Mouse (Mus musculus): ENCODE measurements at regions not wholly inside any gene's neighbourhood (a gene's known extent, or its start where the extent isn't known, plus 50 kb on each side); places are given as distances from the start of the nearest gene placed in this dataset.

DNA sequence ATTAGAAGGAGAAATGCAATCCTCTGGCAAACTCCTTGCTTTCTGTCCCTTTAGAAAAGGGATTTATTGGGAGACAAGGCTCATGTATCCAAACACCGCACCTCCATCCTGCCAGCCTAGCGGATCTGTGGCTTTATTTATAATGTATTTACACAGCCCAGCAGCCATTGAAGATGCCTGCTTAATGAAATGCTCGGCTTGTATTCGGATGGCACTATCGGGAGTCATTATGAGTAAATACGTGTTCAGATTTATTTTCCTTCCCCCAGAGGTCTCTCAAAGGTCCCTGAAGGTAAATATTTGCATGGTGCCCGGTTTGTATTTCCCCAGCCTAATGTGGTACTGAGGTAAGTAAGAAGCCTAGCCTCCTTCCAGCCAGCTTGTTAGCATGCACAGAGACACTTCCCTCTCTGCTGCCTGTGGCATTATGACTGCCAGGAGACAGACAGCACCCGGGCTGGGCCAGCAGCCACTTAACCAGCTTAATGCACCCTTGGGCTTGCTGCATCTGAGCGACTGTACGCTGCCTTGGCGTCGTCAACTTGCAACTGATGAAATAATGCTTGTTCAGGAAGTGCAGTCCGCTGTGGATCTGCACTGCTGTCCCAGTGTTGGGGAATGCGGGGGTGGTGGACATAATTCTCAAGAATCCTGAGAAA, 80.7 kb upstream of the Dlx2 start:
- WGBS (ENCODE audit: missing documents) = 48% methylated on average over 14 of the region's 14 CpGs
- no peak overlapping the region for H3K27ac ChIP-seq
- no peaks in the 10 kb centered on the region for H3K36me3 ChIP-seq (ENCODE audit: inconsistent target)
- H3K4me3 ChIP-seq (ENCODE audit: inconsistent target) = no peak overlapping the region
- H3K79me2 ChIP-seq (ENCODE audit: inconsistent target) = no peaks in the 10 kb centered on the region

GRCm38 (mm10) chr2:71628821-71629220, 82.3 kb upstream of the Dlx2 start:
- Histone ChIP-seq H3K4me3 (ENCODE audit: inconsistent target) (no peak overlapping the region), H3K27ac (no peak overlapping the region), H3K36me3 (ENCODE audit: inconsistent target) (no peaks in the 10 kb centered on the region), H3K79me2 (ENCODE audit: inconsistent target) (no peaks in the 10 kb centered on the region)
- 91% methylated on average over 7 of the region's 7 CpGs for WGBS (ENCODE audit: missing documents)

GRCm38 (mm10) chr2:71629301-71630142, 83.0 kb upstream of the Dlx2 start:
- no peaks in the 10 kb centered on the region for H3K36me3 ChIP-seq (ENCODE audit: inconsistent target)
- no peak overlapping the region for H3K4me3 ChIP-seq (ENCODE audit: inconsistent target)
- H3K27ac ChIP-seq = no peak overlapping the region
- H3K79me2 ChIP-seq (ENCODE audit: inconsistent target) = no peaks in the 10 kb centered on the region
- 17% methylated on average over 43 of the region's 43 CpGs for WGBS (ENCODE audit: missing documents)

GRCm38 (mm10) chr2:71630143-71630463, 83.5 kb upstream of the Dlx2 start:
- H3K4me3 ChIP-seq (ENCODE audit: inconsistent target) = no peak overlapping the region
- 62% methylated on average over 3 of the region's 3 CpGs for WGBS (ENCODE audit: missing documents)
- H3K79me2 ChIP-seq (ENCODE audit: inconsistent target) = no peaks in the 10 kb centered on the region
- H3K27ac ChIP-seq = no peak overlapping the region
- no peaks in the 10 kb centered on the region for H3K36me3 ChIP-seq (ENCODE audit: inconsistent target)

DNA sequence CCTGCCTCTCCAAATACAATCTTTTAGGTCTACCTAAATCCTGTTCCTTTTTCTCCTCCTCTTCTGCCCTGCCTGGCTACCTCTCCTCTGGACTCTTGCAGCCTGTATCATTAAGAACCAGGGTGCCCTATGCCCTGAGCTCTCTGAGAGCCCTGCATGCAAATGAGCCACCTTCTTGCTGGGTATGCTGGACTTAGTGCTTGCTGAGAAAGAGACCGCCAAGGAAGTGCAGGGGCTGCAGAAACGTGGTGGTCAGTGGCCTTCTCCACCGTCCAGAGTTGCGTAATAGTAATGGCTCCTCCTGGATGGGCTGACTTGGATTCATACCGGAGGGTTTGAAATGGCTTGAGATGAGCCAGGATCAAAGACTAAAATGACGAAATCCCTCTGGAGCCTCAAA, 86.9 kb upstream of the Dlx2 start:
- Histone ChIP-seq H3K36me3 (ENCODE audit: inconsistent target) (no peaks in the 10 kb centered on the region), H3K4me3 (ENCODE audit: inconsistent target) (no peak overlapping the region), H3K27ac (no peak overlapping the region), H3K79me2 (ENCODE audit: inconsistent target) (no peaks in the 10 kb centered on the region)
- 71% methylated on average over 6 of the region's 6 CpGs for WGBS (ENCODE audit: missing documents)

DNA sequence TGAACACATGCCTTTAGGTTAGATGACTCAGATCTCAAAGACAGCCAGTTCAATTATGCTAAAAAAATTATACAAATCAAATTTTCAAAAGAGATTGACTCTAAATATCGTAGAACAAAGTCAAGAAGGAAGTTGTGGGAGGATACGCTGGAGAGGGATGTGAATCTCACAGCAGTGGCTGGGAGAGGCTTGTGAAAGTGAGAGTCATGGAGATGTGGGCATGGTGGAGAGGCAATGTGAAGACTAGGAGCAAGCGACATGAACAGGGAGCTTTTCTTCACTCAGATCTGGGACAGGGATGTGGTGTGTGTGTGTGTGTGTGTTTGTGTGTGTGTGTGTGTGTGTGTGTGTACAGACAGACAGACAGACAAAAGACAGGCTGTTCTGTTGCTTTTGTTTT, 87.9 kb upstream of the Dlx2 start:
- 14% methylated on average over 3 of the region's 3 CpGs for WGBS (ENCODE audit: missing documents)
- Histone ChIP-seq H3K79me2 (ENCODE audit: inconsistent target) (no peaks in the 10 kb centered on the region), H3K4me3 (ENCODE audit: inconsistent target) (no peak overlapping the region), H3K36me3 (ENCODE audit: inconsistent target) (no peaks in the 10 kb centered on the region), H3K27ac (no peak overlapping the region)

GRCm38 (mm10) chr2:71636134-71636533, 89.6 kb upstream of the Dlx2 start:
- Histone ChIP-seq H3K79me2 (ENCODE audit: inconsistent target) (no peaks in the 10 kb centered on the region), H3K4me3 (ENCODE audit: inconsistent target) (no peak overlapping the region), H3K27ac (no peak overlapping the region), H3K36me3 (ENCODE audit: inconsistent target) (no peaks in the 10 kb centered on the region)
- WGBS (ENCODE audit: missing documents) = 93% methylated on average over 4 of the region's 4 CpGs

DNA sequence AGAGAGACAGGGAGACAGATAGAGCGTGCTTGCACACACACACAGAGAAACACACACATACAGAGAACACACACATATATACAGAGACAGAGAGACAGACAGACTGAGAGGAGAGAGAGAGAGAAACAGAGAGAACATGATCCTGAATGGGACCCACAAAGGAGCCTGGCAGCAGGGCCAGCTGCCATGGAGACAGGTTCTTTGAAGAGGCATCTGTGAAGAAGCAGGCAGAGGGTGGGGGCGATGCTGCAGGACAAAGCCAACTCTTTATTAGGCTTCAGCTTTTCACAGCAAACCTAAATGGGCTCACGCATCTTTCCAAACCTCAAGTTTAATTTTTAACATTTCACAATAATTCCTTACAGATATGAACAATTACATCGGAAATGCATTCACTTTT, 90.0 kb upstream of the Dlx2 start:
- no peaks in the 10 kb centered on the region for H3K36me3 ChIP-seq (ENCODE audit: inconsistent target)
- WGBS (ENCODE audit: missing documents) = 98% methylated on average over 3 of the region's 4 CpGs
- H3K27ac ChIP-seq = no peak overlapping the region
- H3K4me3 ChIP-seq (ENCODE audit: inconsistent target) = no peak overlapping the region
- H3K79me2 ChIP-seq (ENCODE audit: inconsistent target) = no peaks in the 10 kb centered on the region

GRCm38 (mm10) chr2:71640251-71640650, 93.7 kb upstream of the Dlx2 start:
- H3K27ac ChIP-seq = no peak overlapping the region
- no peak overlapping the region for H3K4me3 ChIP-seq (ENCODE audit: inconsistent target)
- H3K36me3 ChIP-seq (ENCODE audit: inconsistent target) = no peaks in the 10 kb centered on the region
- WGBS (ENCODE audit: missing documents) = 95% methylated on average over 5 of the region's 5 CpGs
- no peaks in the 10 kb centered on the region for H3K79me2 ChIP-seq (ENCODE audit: inconsistent target)

GRCm38 (mm10) chr2:71644038-71644470, 97.5 kb upstream of the Dlx2 start:
- 2% methylated on average over 5 of the region's 6 CpGs for WGBS (ENCODE audit: missing documents)
- H3K27ac ChIP-seq = peak overlapping the region; percentile 59
- no peak overlapping the region for H3K4me3 ChIP-seq (ENCODE audit: inconsistent target)

GRCm38 (mm10) chr2:71647914-71648497, 97.4 kb upstream of the Itga6 start:
- H3K27ac ChIP-seq = no peak overlapping the region
- no peak overlapping the region for H3K4me3 ChIP-seq (ENCODE audit: inconsistent target)
- WGBS (ENCODE audit: missing documents) = 95% methylated on average over 13 of the region's 14 CpGs
- H3K79me2 ChIP-seq (ENCODE audit: inconsistent target) = no peaks in the 10 kb centered on the region
- no peaks in the 10 kb centered on the region for H3K36me3 ChIP-seq (ENCODE audit: inconsistent target)

More at GRCm38 (mm10) chr2:71644038-71644470, 97.5 kb upstream of the Dlx2 start:
- H3K36me3 ChIP-seq (ENCODE audit: inconsistent target) = no peaks in the 10 kb centered on the region
- H3K79me2 ChIP-seq (ENCODE audit: inconsistent target) = no peaks in the 10 kb centered on the region

DNA sequence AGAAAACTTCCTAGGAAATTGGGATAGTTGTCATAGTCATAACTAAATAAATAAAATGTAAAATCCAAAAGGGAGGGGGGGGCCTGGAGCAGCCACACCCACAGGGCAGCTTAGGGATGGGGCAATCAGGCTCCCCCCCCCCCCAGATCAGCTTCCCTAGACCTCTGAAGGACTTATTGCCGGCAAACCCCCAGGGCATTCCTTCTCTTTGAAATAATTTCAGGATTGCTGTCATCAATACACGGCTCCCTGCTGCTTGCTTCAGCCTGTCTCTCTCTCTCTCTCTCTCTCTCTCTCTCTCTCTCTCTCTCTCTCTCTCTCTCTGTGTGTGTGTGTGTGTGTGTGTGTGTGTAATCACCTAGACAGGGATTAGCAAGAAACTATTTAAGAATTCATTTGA, 93.8 kb upstream of the Itga6 start:
- no peaks in the 10 kb centered on the region for H3K79me2 ChIP-seq (ENCODE audit: inconsistent target)
- 75% methylated on average over 1 of the region's 2 CpGs for WGBS (ENCODE audit: missing documents)
- H3K27ac ChIP-seq = no peak overlapping the region
- no peak overlapping the region for H3K4me3 ChIP-seq (ENCODE audit: inconsistent target)
- H3K36me3 ChIP-seq (ENCODE audit: inconsistent target) = no peaks in the 10 kb centered on the region

GRCm38 (mm10) chr2:71652261-71652801, 93.1 kb upstream of the Itga6 start:
- no peak overlapping the region for H3K4me3 ChIP-seq (ENCODE audit: inconsistent target)

DNA sequence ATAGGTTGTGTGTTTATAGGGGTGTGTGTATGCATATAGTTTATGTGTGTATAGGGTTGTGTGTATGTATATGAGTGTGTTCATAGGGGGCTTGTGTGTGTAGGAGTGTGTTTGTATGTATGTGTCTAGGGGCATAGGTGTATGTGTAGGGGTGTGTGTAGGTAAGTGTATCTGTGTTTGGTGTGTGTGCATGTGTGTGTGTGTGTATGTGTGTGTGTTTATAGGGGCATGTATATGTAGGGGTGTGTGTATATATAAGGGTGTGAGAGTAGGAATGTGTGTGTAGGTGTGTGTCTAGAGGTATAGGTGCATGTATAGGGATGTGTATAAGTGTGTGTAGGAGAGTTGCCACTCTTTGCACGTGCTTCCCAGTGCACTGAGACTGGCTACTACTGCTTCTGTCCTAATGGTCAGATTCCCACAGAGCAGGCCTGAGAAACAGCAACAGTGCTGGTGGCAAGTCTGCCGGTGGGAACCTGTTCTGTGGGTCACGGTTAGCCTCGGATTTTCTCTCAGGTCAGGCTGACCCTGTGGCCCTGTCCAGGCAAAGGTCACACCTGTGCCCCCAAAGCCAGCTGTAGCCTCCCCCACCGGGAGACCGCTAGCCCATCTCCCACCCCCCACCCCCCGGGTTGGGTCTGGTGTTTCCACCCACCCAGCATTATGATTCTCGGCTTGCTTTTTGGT, 90.5 kb upstream of the Itga6 start:
- Histone ChIP-seq H3K4me3 (ENCODE audit: inconsistent target) (no peak overlapping the region), H3K36me3 (ENCODE audit: inconsistent target) (no peaks in the 10 kb centered on the region), H3K79me2 (ENCODE audit: inconsistent target) (no peaks in the 10 kb centered on the region), H3K27ac (no peak overlapping the region)
- WGBS (ENCODE audit: missing documents) = 70% methylated on average over 7 of the region's 8 CpGs

More at GRCm38 (mm10) chr2:71652261-71652801, 93.1 kb upstream of the Itga6 start:
- Histone ChIP-seq H3K79me2 (ENCODE audit: inconsistent target) (no peaks in the 10 kb centered on the region), H3K36me3 (ENCODE audit: inconsistent target) (no peaks in the 10 kb centered on the region), H3K27ac (no peak overlapping the region)
- WGBS (ENCODE audit: missing documents) = 45% methylated on average over 9 of the region's 9 CpGs
